Mouse (Mus musculus): ENCODE measurements around the gene Taar7b. TPM values are rescaled to one million over a fixed set of nuclear protein-coding genes. Genes with fewer than 3 reads are reported as not detected.
A peak's percentile ranks its signal among the peaks of the same experiment; 100 is the strongest.

Gene Taar7b
- polyA plus RNA-seq, 1 experiment from 2014 or later, result not detected

GRCm38 (mm10) chr10:23978901-23979705, 20.6 kb upstream of the Taar7b start:
- H3K4me2 ChIP-seq (ENCODE audit: low read length), result no peak overlapping the region
- 45% methylated on average over 16 of the region's 16 CpGs for WGBS
- H3K9ac ChIP-seq (ENCODE audit: low read depth, low read length), result no peak overlapping the region
- no peak overlapping the region for H3K27ac ChIP-seq (ENCODE audit: low read length)
- H3K36me3 ChIP-seq (ENCODE audit: control insufficient read depth, insufficient read depth, low read length), result no peaks in the 10 kb centered on the region
- H3K4me3 ChIP-seq (ENCODE audit: low read depth, low read length), result no peak overlapping the region
- peak; percentile 82 for ATAC-seq
- no peaks in the 10 kb centered on the region for H3K27me3 ChIP-seq (ENCODE audit: control insufficient read depth, insufficient read depth, low read depth, low read length)
- 0 out of 2 replicates have a peak, but pooled peaks cover 2% of the 10 kb centered on the region for H3K4me1 ChIP-seq (ENCODE audit: control insufficient read depth, insufficient read depth, low read length)
- H3K9me3 ChIP-seq (replicated peaks; ENCODE audit: control insufficient read depth, low read length, poor library complexity, severe bottlenecking), result no peaks in the 10 kb centered on the region

GRCm38 (mm10) chr10:23985546-23985945, 14.2 kb upstream of the Taar7b start, which contains the start of gene Taar6:
Gene Taar6 (minus strand): TSS chr10:23985646.
- H3K4me1 ChIP-seq (ENCODE audit: control insufficient read depth, insufficient read depth, low read length), result no peaks in the 10 kb centered on the region
- H3K9me3 ChIP-seq (replicated peaks; ENCODE audit: control insufficient read depth, low read length, poor library complexity, severe bottlenecking), result no peaks in the 10 kb centered on the region; the same call in 1 of the 2 replicates
- H3K27me3 ChIP-seq (ENCODE audit: control insufficient read depth, insufficient read depth, low read depth, low read length), result no peaks in the 10 kb centered on the region
- H3K9ac ChIP-seq (ENCODE audit: low read depth, low read length), result no peak within 1 kb of the TSS
- 78% methylated on average over 8 of the region's 8 CpGs for WGBS
- no peak for ATAC-seq
- no peak within 1 kb of the TSS for H3K4me2 ChIP-seq (ENCODE audit: low read length)
- no peaks in the 10 kb centered on the region for H3K36me3 ChIP-seq (ENCODE audit: control insufficient read depth, insufficient read depth, low read length)
- H3K27ac ChIP-seq (ENCODE audit: low read length), result no peak within 1 kb of the TSS
- H3K4me3 ChIP-seq (ENCODE audit: low read depth, low read length), result no peak within 1 kb of the TSS

GRCm38 (mm10) chr10:23986419-23986818, 13.3 kb upstream of the Taar7b start:
- H3K36me3 ChIP-seq (ENCODE audit: control insufficient read depth, insufficient read depth, low read length), result no peaks in the 10 kb centered on the region
- H3K4me1 ChIP-seq (ENCODE audit: control insufficient read depth, insufficient read depth, low read length), result no peaks in the 10 kb centered on the region
- ATAC-seq, result no peak
- H3K9me3 ChIP-seq (replicated peaks; ENCODE audit: control insufficient read depth, low read length, poor library complexity, severe bottlenecking), result no peaks in the 10 kb centered on the region; the same call in 1 of the 2 replicates
- no peak overlapping the region for H3K4me2 ChIP-seq (ENCODE audit: low read length)
- no peak overlapping the region for H3K9ac ChIP-seq (ENCODE audit: low read depth, low read length)
- no peak overlapping the region for H3K27ac ChIP-seq (ENCODE audit: low read length)
- H3K27me3 ChIP-seq (ENCODE audit: control insufficient read depth, insufficient read depth, low read depth, low read length), result no peaks in the 10 kb centered on the region
- WGBS, result 76% methylated on average over 5 of the region's 5 CpGs
- no peak overlapping the region for H3K4me3 ChIP-seq (ENCODE audit: low read depth, low read length)

GRCm38 (mm10) chr10:23993381-23993780, 6.4 kb upstream of the Taar7b start, which contains the start of gene Taar7a:
Gene Taar7a (minus strand): TSS chr10:23993481.
- ATAC-seq, result no peak
- Histone ChIP-seq H3K9me3 (replicated peaks; ENCODE audit: control insufficient read depth, low read length, poor library complexity, severe bottlenecking) (no peaks in the 10 kb centered on the region; the same call in 1 of the 2 replicates), H3K36me3 (ENCODE audit: control insufficient read depth, insufficient read depth, low read length) (no peaks in the 10 kb centered on the region), H3K27me3 (ENCODE audit: control insufficient read depth, insufficient read depth, low read depth, low read length) (no peaks in the 10 kb centered on the region), H3K27ac (ENCODE audit: low read length) (no peak within 1 kb of the TSS), H3K4me3 (ENCODE audit: low read depth, low read length) (no peak within 1 kb of the TSS), H3K9ac (ENCODE audit: low read depth, low read length) (no peak within 1 kb of the TSS), H3K4me2 (ENCODE audit: low read length) (no peak within 1 kb of the TSS), H3K4me1 (ENCODE audit: control insufficient read depth, insufficient read depth, low read length) (no peaks in the 10 kb centered on the region)
- WGBS, result 76% methylated on average over 3 of the region's 3 CpGs

GRCm38 (mm10) chr10:24006442-24006841, 6.7 kb downstream of the Taar7b start:
- Histone ChIP-seq H3K27me3 (ENCODE audit: control insufficient read depth, insufficient read depth, low read depth, low read length) (no peaks in the 10 kb centered on the region), H3K4me3 (ENCODE audit: low read depth, low read length) (no peak overlapping the region)
- 82% methylated on average over 1 of the region's 1 CpGs for WGBS

GRCm38 (mm10) chr10:24007034-24007433, 7.3 kb downstream of the Taar7b start:
- Histone ChIP-seq H3K4me1 (ENCODE audit: control insufficient read depth, insufficient read depth, low read length) (no peaks in the 10 kb centered on the region), H3K9me3 (replicated peaks; ENCODE audit: control insufficient read depth, low read length, poor library complexity, severe bottlenecking) (no peaks in the 10 kb centered on the region), H3K4me3 (ENCODE audit: low read depth, low read length) (no peak overlapping the region), H3K9ac (ENCODE audit: low read depth, low read length) (no peak overlapping the region), H3K36me3 (ENCODE audit: control insufficient read depth, insufficient read depth, low read length) (no peaks in the 10 kb centered on the region), H3K27ac (ENCODE audit: low read length) (no peak overlapping the region), H3K4me2 (ENCODE audit: low read length) (no peak overlapping the region), H3K27me3 (ENCODE audit: control insufficient read depth, insufficient read depth, low read depth, low read length) (no peaks in the 10 kb centered on the region)
- no peak for ATAC-seq
- WGBS, result 66% methylated on average over 2 of the region's 2 CpGs

More at GRCm38 (mm10) chr10:24006442-24006841, 6.7 kb downstream of the Taar7b start:
- Histone ChIP-seq H3K4me1 (ENCODE audit: control insufficient read depth, insufficient read depth, low read length) (no peaks in the 10 kb centered on the region), H3K27ac (ENCODE audit: low read length) (no peak overlapping the region), H3K4me2 (ENCODE audit: low read length) (no peak overlapping the region), H3K9me3 (replicated peaks; ENCODE audit: control insufficient read depth, low read length, poor library complexity, severe bottlenecking) (no peaks in the 10 kb centered on the region), H3K9ac (ENCODE audit: low read depth, low read length) (no peak overlapping the region), H3K36me3 (ENCODE audit: control insufficient read depth, insufficient read depth, low read length) (no peaks in the 10 kb centered on the region)
- ATAC-seq, result no peak

- no peaks in the 10 kb centered on the region for H3K27me3 ChIP-seq (ENCODE audit: control insufficient read depth, insufficient read depth, low read depth, low read length)
- no peak for ATAC-seq
- no peak overlapping the region for H3K4me2 ChIP-seq (ENCODE audit: low read length)
- H3K36me3 ChIP-seq (ENCODE audit: control insufficient read depth, insufficient read depth, low read length), result no peaks in the 10 kb centered on the region
- H3K27ac ChIP-seq (ENCODE audit: low read length), result no peak overlapping the region
- no peak overlapping the region for H3K4me3 ChIP-seq (ENCODE audit: low read depth, low read length)
- no peak overlapping the region for H3K9ac ChIP-seq (ENCODE audit: low read depth, low read length)
- no peaks in the 10 kb centered on the region for H3K4me1 ChIP-seq (ENCODE audit: control insufficient read depth, insufficient read depth, low read length)
- WGBS, result 97% methylated on average over 1 of the region's 1 CpGs
- H3K9me3 ChIP-seq (replicated peaks; ENCODE audit: control insufficient read depth, low read length, poor library complexity, severe bottlenecking), result no peaks in the 10 kb centered on the region
Measured at GRCm38 (mm10) chr10:24008143-24008542, 8.4 kb downstream of the Taar7b start.

GRCm38 (mm10) chr10:24026922-24027321, 27.2 kb downstream of the Taar7b start, which contains the start of gene Taar7d:
Gene Taar7d (plus strand): TSS chr10:24027222.
- Histone ChIP-seq H3K27me3 (ENCODE audit: control insufficient read depth, insufficient read depth, low read depth, low read length) (no peaks in the 10 kb centered on the region), H3K9ac (ENCODE audit: low read depth, low read length) (no peak within 1 kb of the TSS), H3K4me3 (ENCODE audit: low read depth, low read length) (no peak within 1 kb of the TSS), H3K4me1 (ENCODE audit: control insufficient read depth, insufficient read depth, low read length) (no peaks in the 10 kb centered on the region), H3K4me2 (ENCODE audit: low read length) (no peak within 1 kb of the TSS), H3K9me3 (replicated peaks; ENCODE audit: control insufficient read depth, low read length, poor library complexity, severe bottlenecking) (no peaks in the 10 kb centered on the region), H3K36me3 (ENCODE audit: control insufficient read depth, insufficient read depth, low read length) (no peaks in the 10 kb centered on the region), H3K27ac (ENCODE audit: low read length) (no peak within 1 kb of the TSS)
- ATAC-seq, result no peak

- no peaks in the 10 kb centered on the region for H3K9me3 ChIP-seq (replicated peaks; ENCODE audit: control insufficient read depth, low read length, poor library complexity, severe bottlenecking)
- H3K27ac ChIP-seq (ENCODE audit: low read length), result no peak overlapping the region
- H3K4me3 ChIP-seq (ENCODE audit: low read depth, low read length), result no peak overlapping the region
- H3K36me3 ChIP-seq (ENCODE audit: control insufficient read depth, insufficient read depth, low read length), result no peaks in the 10 kb centered on the region
- no peaks in the 10 kb centered on the region for H3K4me1 ChIP-seq (ENCODE audit: control insufficient read depth, insufficient read depth, low read length)
- no peak overlapping the region for H3K4me2 ChIP-seq (ENCODE audit: low read length)
- H3K9ac ChIP-seq (ENCODE audit: low read depth, low read length), result no peak overlapping the region
- H3K27me3 ChIP-seq (ENCODE audit: control insufficient read depth, insufficient read depth, low read depth, low read length), result no peaks in the 10 kb centered on the region
- ATAC-seq, result no peak
Measured at GRCm38 (mm10) chr10:24031347-24031746, 31.6 kb downstream of the Taar7b start.
